Mouse (Mus musculus) stomach, embryonic 16.5 days (tissue): Measurements from ENCODE around the gene Gfy. TPM values are rescaled to one million over a fixed set of nuclear protein-coding genes. Genes with fewer than 3 reads are reported as not detected.

Source experiments
- ATAC-seq: fragments of 200-750 bp; cut with Nextera tagmentation; 2 replicates; pipeline ENCODE4 v1.8.0; 2017; ENCODE audit warnings: moderate number of reproducible peaks, moderate TSS enrichment; ENCODE audit not compliant: insufficient read depth, low FRiP score
- H3K27ac ChIP-seq: fragments of 300-500 bp; sonication (generic); 2 replicates; pipeline ENCODE4 v1.5.1; 2014; ENCODE audit warnings: low read length
- H3K27me3 ChIP-seq: fragments of 300-500 bp; sonication (generic); 2 replicates; pipeline ENCODE4 v1.6.1; 2014; ENCODE audit warnings: low read length, control low read depth, mixed read lengths; ENCODE audit not compliant: control insufficient read depth, insufficient read depth
- H3K36me3 ChIP-seq: fragments of 300-500 bp; sonication (generic); 2 replicates; pipeline ENCODE4 v1.6.1; 2014; ENCODE audit warnings: low read length; ENCODE audit not compliant: control insufficient read depth, insufficient read depth
- H3K4me1 ChIP-seq: fragments of 300-500 bp; sonication (generic); 2 replicates; pipeline ENCODE4 v1.6.1; 2014; ENCODE audit warnings: low read length, control low read depth, mixed read lengths; ENCODE audit not compliant: control insufficient read depth, insufficient read depth
- H3K4me2 ChIP-seq: fragments of 300-500 bp; sonication (generic); 2 replicates; pipeline ENCODE4 v1.6.1; 2014; ENCODE audit warnings: low read depth, low read length, mixed read lengths
- H3K4me3 ChIP-seq: fragments of 300-500 bp; sonication (generic); replicated peaks from 2 replicates; pipeline ENCODE4 v1.5.1; 2014; ENCODE audit warnings: mild to moderate bottlenecking, low read length
- H3K9ac ChIP-seq: fragments of 300-500 bp; sonication (generic); 2 replicates; pipeline ENCODE4 v1.6.1; 2014; ENCODE audit warnings: low read length
- H3K9me3 ChIP-seq: fragments of 300-500 bp; sonication (generic); replicated peaks from 2 replicates; pipeline ENCODE4 v1.6.1; 2016; ENCODE audit warnings: low read length, control low read depth; ENCODE audit not compliant: control insufficient read depth
- WGBS: fragments of 180-500 bp; shearing (Covaris S2); extraction: QIAGEN DNeasy Blood & Tissue Kit; methylation state at CpG from one replicate; pipeline ENCODE4 v1.1.7; 2014; 5-methylcytosine and 5-hydroxymethylcytosine counted together
- polyA plus RNA-seq: library from polyadenylated mRNA; unstranded; fragments of >200 nt; fragmentation: Nextera tagmentation; extraction: Ambion mirVana; gene quantifications from 2 replicates; pipeline ENCODE4 v1.2.1, GENCODE M21; 2015

Gene Gfy
- polyA plus RNA-seq, 1 experiment from 2014 or later, result not detected

- Histone ChIP-seq H3K27me3 (no peaks in the 10 kb centered on the region), H3K36me3 (no peaks in the 10 kb centered on the region; the same call in 1 of the 2 replicates), H3K4me3 (no peak overlapping the region), H3K4me2 (0 out of 2 replicates have a peak overlapping the region, but pooled peaks have one; percentile 11), H3K4me1 (peaks cover 34% of the 10 kb centered on the region), H3K9me3 (no peaks in the 10 kb centered on the region), H3K9ac (0 out of 2 replicates have a peak overlapping the region, but pooled peaks have one; percentile 3), H3K27ac (peak overlapping the region; percentile 85)
- no peak for ATAC-seq
- WGBS, result 48% methylated on average over 4 of the region's 4 CpGs
Measured at GRCm38 (mm10) chr7:45150321-45150720, 29.0 kb downstream of the Gfy start.

GRCm38 (mm10) chr7:45149545-45149944, 29.8 kb downstream of the Gfy start:
- ATAC-seq, result no peak
- no peak overlapping the region for H3K4me3 ChIP-seq
- no peaks in the 10 kb centered on the region for H3K27me3 ChIP-seq
- H3K4me1 ChIP-seq, result peaks cover 28% of the 10 kb centered on the region
- no peaks in the 10 kb centered on the region; the same call in 1 of the 2 replicates for H3K36me3 ChIP-seq
- no peak overlapping the region for H3K9ac ChIP-seq
- WGBS, result 57% methylated on average over 6 of the region's 6 CpGs
- H3K9me3 ChIP-seq, result no peaks in the 10 kb centered on the region
- peak overlapping the region; percentile 85 for H3K27ac ChIP-seq
- no peak overlapping the region for H3K4me2 ChIP-seq

- H3K36me3 ChIP-seq, result no peaks in the 10 kb centered on the region; the same call in 1 of the 2 replicates
- H3K4me2 ChIP-seq, result no peak overlapping the region
- H3K27ac ChIP-seq, result peak overlapping the region; percentile 17; the same call in 1 of the 2 replicates
- H3K4me3 ChIP-seq, result no peak overlapping the region
- no peaks in the 10 kb centered on the region for H3K27me3 ChIP-seq
- no peaks in the 10 kb centered on the region for H3K9me3 ChIP-seq
- H3K4me1 ChIP-seq, result peaks cover 27% of the 10 kb centered on the region
- no peak for ATAC-seq
- WGBS, result 65% methylated on average over 4 of the region's 4 CpGs
- H3K9ac ChIP-seq, result no peak overlapping the region
Measured at GRCm38 (mm10) chr7:45148534-45149098, 30.8 kb downstream of the Gfy start.

GRCm38 (mm10) chr7:45147899-45148298, 31.5 kb downstream of the Gfy start:
- peaks cover 22% of the 10 kb centered on the region for H3K4me1 ChIP-seq
- no peak for ATAC-seq
- H3K27me3 ChIP-seq, result no peaks in the 10 kb centered on the region
- no peak overlapping the region for H3K4me2 ChIP-seq
- H3K9me3 ChIP-seq, result no peaks in the 10 kb centered on the region
- H3K36me3 ChIP-seq, result no peaks in the 10 kb centered on the region; the same call in none of the 2 replicates
- no peak overlapping the region for H3K4me3 ChIP-seq
- H3K27ac ChIP-seq, result no peak overlapping the region
- 79% methylated on average over 11 of the region's 11 CpGs for WGBS
- no peak overlapping the region for H3K9ac ChIP-seq

GRCm38 (mm10) chr7:45147267-45147666, 32.1 kb downstream of the Gfy start:
- Histone ChIP-seq H3K27me3 (no peaks in the 10 kb centered on the region), H3K27ac (no peak overlapping the region), H3K9ac (no peak overlapping the region), H3K4me1 (peaks cover 22% of the 10 kb centered on the region), H3K9me3 (no peaks in the 10 kb centered on the region), H3K4me3 (no peak overlapping the region), H3K4me2 (no peak overlapping the region), H3K36me3 (no peaks in the 10 kb centered on the region; the same call in none of the 2 replicates)
- WGBS, result 95% methylated on average over 11 of the region's 11 CpGs
- no peak for ATAC-seq

- Histone ChIP-seq H3K9me3 (no peaks in the 10 kb centered on the region), H3K4me3 (no peak overlapping the region), H3K4me1 (peaks cover 11% of the 10 kb centered on the region), H3K4me2 (no peak overlapping the region), H3K9ac (0 out of 2 replicates have a peak overlapping the region, but pooled peaks have one; percentile 33), H3K27ac (no peak overlapping the region), H3K36me3 (no peaks in the 10 kb centered on the region; the same call in none of the 2 replicates), H3K27me3 (no peaks in the 10 kb centered on the region)
- no peak for ATAC-seq
- 89% methylated on average over 8 of the region's 8 CpGs for WGBS
Measured at GRCm38 (mm10) chr7:45145460-45145859, 33.9 kb downstream of the Gfy start.

- no peak overlapping the region for H3K4me2 ChIP-seq
- 81% methylated on average over 13 of the region's 13 CpGs for WGBS
- no peaks in the 10 kb centered on the region for H3K27me3 ChIP-seq
- H3K4me3 ChIP-seq, result no peak overlapping the region
- no peaks in the 10 kb centered on the region; the same call in none of the 2 replicates for H3K36me3 ChIP-seq
- ATAC-seq, result no peak
- H3K9ac ChIP-seq, result 0 out of 2 replicates have a peak overlapping the region, but pooled peaks have one; percentile 32
- peaks cover 3% of the 10 kb centered on the region; the same call in 1 of the 2 replicates for H3K4me1 ChIP-seq
- no peak overlapping the region for H3K27ac ChIP-seq
- H3K9me3 ChIP-seq, result no peaks in the 10 kb centered on the region
Measured at GRCm38 (mm10) chr7:45144368-45145174, 34.8 kb downstream of the Gfy start.

- 83% methylated on average over 5 of the region's 5 CpGs for WGBS
- Histone ChIP-seq H3K27me3 (no peaks in the 10 kb centered on the region), H3K9ac (no peak overlapping the region), H3K27ac (no peak overlapping the region), H3K4me3 (no peak overlapping the region), H3K9me3 (no peaks in the 10 kb centered on the region), H3K4me1 (0 out of 2 replicates have a peak, but pooled peaks cover 4% of the 10 kb centered on the region), H3K36me3 (no peaks in the 10 kb centered on the region; the same call in none of the 2 replicates), H3K4me2 (no peak overlapping the region)
- ATAC-seq, result no peak
Measured at GRCm38 (mm10) chr7:45141914-45142313, 37.5 kb downstream of the Gfy start.

- no peak overlapping the region for H3K9ac ChIP-seq
- H3K4me1 ChIP-seq, result 0 out of 2 replicates have a peak, but pooled peaks cover 4% of the 10 kb centered on the region
- no peaks in the 10 kb centered on the region for H3K27me3 ChIP-seq
- no peaks in the 10 kb centered on the region; the same call in none of the 2 replicates for H3K36me3 ChIP-seq
- H3K9me3 ChIP-seq, result no peaks in the 10 kb centered on the region
- no peak for ATAC-seq
- H3K4me2 ChIP-seq, result no peak overlapping the region
- no peak overlapping the region for H3K4me3 ChIP-seq
- WGBS, result 86% methylated on average over 3 of the region's 3 CpGs
- H3K27ac ChIP-seq, result no peak overlapping the region
Measured at GRCm38 (mm10) chr7:45141319-45141718, 38.0 kb downstream of the Gfy start.
